Mouse (Mus musculus) sigmoid colon, adult 10 weeks (tissue): Measurements from ENCODE around the gene Vmn1r167. TPM values are rescaled to one million over a fixed set of nuclear protein-coding genes. Genes with fewer than 3 reads are reported as not detected.

Experiments used
- polyA plus RNA-seq: library from polyadenylated mRNA; stranded (reverse); fragments of 350-450 nt; fragmentation: Illumina TruSeq; extraction: RNeasy Lipid Tissue Mini Kit (QIAGEN cat#74804); gene quantifications from one replicate; pipeline ENCODE4 v1.2.3, GENCODE M21; 2014; ENCODE audit warnings: low read depth, low replicate concordance

Vmn1r167 gene
- not detected for polyA plus RNA-seq

DNA sequence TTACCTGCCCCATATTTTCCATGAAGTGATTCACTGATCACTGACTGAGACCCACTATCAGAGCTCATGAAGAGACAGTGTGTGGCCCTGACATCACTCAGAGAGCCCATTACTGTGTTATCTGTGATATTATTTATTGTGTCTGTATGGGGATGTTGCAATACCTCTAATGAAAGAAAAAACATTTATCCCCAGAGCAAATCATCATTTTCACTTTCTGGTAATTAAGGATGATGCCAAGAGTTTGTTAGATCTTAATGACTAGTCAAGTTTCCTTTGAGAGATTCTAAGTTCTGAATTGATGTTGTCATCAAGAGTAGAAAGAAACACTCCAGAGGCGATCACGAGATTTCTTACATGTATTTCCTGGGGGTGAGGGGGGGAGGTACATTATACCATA lies at the start of gene Vmn1r167:
TSS of gene Vmn1r167 (minus strand) at position 101 of the 400 bp plus-strand sequence.

DNA sequence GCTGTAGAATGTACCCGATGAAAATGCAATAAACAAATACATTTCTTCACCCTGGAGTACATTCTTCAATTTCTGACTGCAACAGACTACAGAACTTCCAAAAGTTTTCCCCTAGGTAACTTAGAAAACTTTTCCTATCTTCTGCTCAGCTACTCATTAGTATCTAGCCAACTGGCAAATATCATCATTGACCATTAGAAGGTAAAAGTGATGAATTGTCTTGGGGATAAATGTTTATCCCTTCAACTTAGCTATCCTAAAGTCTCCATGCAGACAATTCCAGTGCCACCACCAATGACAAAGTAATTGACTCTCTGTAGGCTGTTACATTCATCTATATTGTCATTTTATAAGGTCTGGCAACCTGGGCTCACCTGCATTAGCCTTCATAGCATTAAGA lies 32.4 kb upstream of the Vmn1r167 start, which contains the start of gene Vmn1r168:
TSS of gene Vmn1r168 (plus strand) at position 301 of the 400 bp plus-strand sequence.

Other genes with a start within 250 kb of the Vmn1r167 start
- not detected for gene Gm6902, start 228.3 kb downstream of the Vmn1r167 start, polyA plus RNA-seq
- not detected for gene Nlrp4e, start 206.0 kb downstream of the Vmn1r167 start, polyA plus RNA-seq
- not detected for gene Nlrp5, start 121.3 kb downstream of the Vmn1r167 start, polyA plus RNA-seq
- gene Vmn1r168, start 32.5 kb upstream of the Vmn1r167 start, polyA plus RNA-seq: not detected
- not detected for gene Vmn1r169, start 68.3 kb upstream of the Vmn1r167 start, polyA plus RNA-seq
- gene Vmn1r170, start 99.0 kb upstream of the Vmn1r167 start, polyA plus RNA-seq: not detected
- gene Vmn1r171, start 123.5 kb upstream of the Vmn1r167 start, polyA plus RNA-seq: not detected
- not detected for gene Vmn1r172, start 151.1 kb upstream of the Vmn1r167 start, polyA plus RNA-seq
- not detected for gene Vmn1r173, start 193.5 kb upstream of the Vmn1r167 start, polyA plus RNA-seq
- gene Vmn1r174, start 245.1 kb upstream of the Vmn1r167 start, polyA plus RNA-seq: not detected